Mouse (Mus musculus) C2C12 (cell line): Measurements from ENCODE around the gene Plce1.

Experiments
- CEBPB ChIP-seq: IDR thresholded peaks from one replicate; pipeline ENCODE4 v1.6.1; 2011; ENCODE audit warnings: low read depth, mild to moderate bottlenecking, control low read depth, moderate library complexity
- CTCF ChIP-seq: IDR thresholded peaks from one replicate; pipeline ENCODE4 v1.5.1; 2011; ENCODE audit not compliant: control insufficient read depth, insufficient read depth, insufficient read length

DNA sequence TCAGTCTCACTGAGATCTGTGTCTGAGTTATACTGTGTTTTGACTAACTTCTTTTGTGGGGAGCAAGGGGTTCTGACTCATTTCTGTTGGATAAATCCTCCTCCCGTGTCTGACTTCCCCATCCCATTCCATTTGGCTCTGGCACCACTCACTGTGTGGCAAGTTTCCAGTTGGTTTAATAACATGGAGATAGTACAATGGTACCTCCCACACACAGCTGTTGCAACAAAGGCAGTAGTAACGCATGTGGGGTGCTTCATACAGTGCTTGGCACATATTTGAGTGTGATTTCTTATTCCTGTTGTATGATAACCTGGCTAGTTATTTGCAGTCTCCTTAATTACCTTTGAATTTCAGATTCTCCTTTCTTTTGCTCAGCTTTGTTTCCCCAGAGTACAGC, 297.9 kb downstream of the Plce1 start:
- TF ChIP-seq CEBPB: no peak
- no peak for TF ChIP-seq CTCF
